Mouse (Mus musculus) hindbrain, embryonic 10.5 days (tissue): ENCODE results near the gene Mefv. TPM values are rescaled to one million over a fixed set of nuclear protein-coding genes. Genes with fewer than 3 reads are reported as not detected.

Experiments
- DNase-seq: peaks from one replicate; pipeline ENCODE4 v3.0.0-alpha.2; 2017; ENCODE audit warnings: low spot score
- H3K27ac ChIP-seq: fragments of 300-500 bp; sonication (generic); 2 replicates; pipeline ENCODE4 v1.5.1; 2016; ENCODE audit warnings: mild to moderate bottlenecking, moderate library complexity
- H3K27me3 ChIP-seq: fragments of 300-500 bp; sonication (generic); 2 replicates; pipeline ENCODE4 v1.6.1; 2016; ENCODE audit warnings: mild to moderate bottlenecking; ENCODE audit not compliant: poor library complexity, insufficient read depth, severe bottlenecking
- H3K36me3 ChIP-seq: fragments of 300-500 bp; sonication (generic); 2 replicates; pipeline ENCODE4 v1.6.1; 2016; ENCODE audit warnings: mild to moderate bottlenecking, moderate library complexity
- H3K4me1 ChIP-seq: fragments of 300-500 bp; sonication (generic); replicated peaks from 2 replicates; pipeline ENCODE4 v1.6.1; 2016; ENCODE audit warnings: mild to moderate bottlenecking
- H3K4me3 ChIP-seq: fragments of 300-500 bp; sonication (generic); 2 replicates; pipeline ENCODE4 v1.5.1; 2016; ENCODE audit warnings: mild to moderate bottlenecking, moderate library complexity
- H3K9me3 ChIP-seq: fragments of 300-500 bp; sonication (generic); 2 replicates; pipeline ENCODE4 v1.6.1; 2016; ENCODE audit warnings: mild to moderate bottlenecking, moderate library complexity
- WGBS: fragments of 180-500 bp; shearing (Covaris S2); methylation state at CpG from one replicate; pipeline ENCODE4 v1.1.7; 2016; 5-methylcytosine and 5-hydroxymethylcytosine counted together
- polyA plus RNA-seq: library from polyadenylated mRNA; unstranded; fragments of >200 nt; fragmentation: Nextera tagmentation; extraction: Ambion mirVana; gene quantifications from 2 replicates; pipeline ENCODE4 v1.2.1, GENCODE M21; 2016

Mefv gene
- polyA plus RNA-seq: not detected in 2 replicates

- Histone ChIP-seq H3K9me3 (peaks cover 6% of the 10 kb centered on the region; the same call in 1 of the 2 replicates), H3K27ac (no peak within 1 kb of the TSS), H3K36me3 (no peaks in the 10 kb centered on the region), H3K4me1 (no peaks in the 10 kb centered on the region), H3K27me3 (no peaks in the 10 kb centered on the region), H3K4me3 (no peak within 1 kb of the TSS)
- DNase-seq: no peak
- 88% methylated on average over 6 of the region's 6 CpGs for WGBS
Measured at GRCm38 (mm10) chr16:3717980-3718379, at the start of gene Mefv. Mefv (minus strand) TSS chr16:3718097.

- Histone ChIP-seq H3K36me3 (peaks cover 75% of the 10 kb centered on the region), H3K4me3 (no peak overlapping the region), H3K27me3 (no peaks in the 10 kb centered on the region), H3K27ac (no peak overlapping the region), H3K4me1 (peaks cover 22% of the 10 kb centered on the region), H3K9me3 (peaks cover 35% of the 10 kb centered on the region)
- DNase-seq: no peak
- WGBS: 97% methylated on average over 3 of the region's 3 CpGs
Measured at GRCm38 (mm10) chr16:3748976-3749375, 31.1 kb upstream of the Mefv start.

- Histone ChIP-seq H3K36me3 (peaks cover 52% of the 10 kb centered on the region), H3K27ac (no peak overlapping the region), H3K4me1 (peaks cover 27% of the 10 kb centered on the region), H3K4me3 (peak overlapping the region; percentile 93), H3K27me3 (no peaks in the 10 kb centered on the region), H3K9me3 (peaks cover 33% of the 10 kb centered on the region)
- no peak for DNase-seq
- WGBS: 93% methylated on average over 4 of the region's 4 CpGs
Measured at GRCm38 (mm10) chr16:3745656-3746055, 27.8 kb upstream of the Mefv start.

GRCm38 (mm10) chr16:3744186-3744700, 26.3 kb upstream of the Mefv start:
- peaks cover 21% of the 10 kb centered on the region for H3K9me3 ChIP-seq
- WGBS: under 1% methylated on average over 32 of the region's 32 CpGs
- no peaks in the 10 kb centered on the region for H3K27me3 ChIP-seq
- H3K36me3 ChIP-seq: peaks cover 38% of the 10 kb centered on the region
- H3K4me3 ChIP-seq: peak overlapping the region; percentile 93
- peak overlapping the region; percentile 90 for H3K27ac ChIP-seq
- DNase-seq: no peak
- peaks cover 27% of the 10 kb centered on the region for H3K4me1 ChIP-seq

GRCm38 (mm10) chr16:3743503-3744185, 25.7 kb upstream of the Mefv start, which contains the start of gene Zfp263:
Zfp263 (plus strand) TSS chr16:3744093.
- peak within 1 kb of the TSS; percentile 90 for H3K27ac ChIP-seq
- WGBS: under 1% methylated on average over 42 of the region's 42 CpGs

GRCm38 (mm10) chr16:3742466-3742865, 24.6 kb upstream of the Mefv start:
- no peak overlapping the region for H3K27ac ChIP-seq
- peaks cover 23% of the 10 kb centered on the region for H3K36me3 ChIP-seq
- WGBS: 94% methylated on average over 6 of the region's 6 CpGs
- peaks cover 27% of the 10 kb centered on the region for H3K4me1 ChIP-seq
- H3K4me3 ChIP-seq: peak overlapping the region; percentile 93; the same call in 1 of the 2 replicates
- 0 out of 2 replicates have a peak, but pooled peaks cover 7% of the 10 kb centered on the region for H3K9me3 ChIP-seq
- no peak for DNase-seq
- no peaks in the 10 kb centered on the region for H3K27me3 ChIP-seq

More at GRCm38 (mm10) chr16:3743503-3744185, 25.7 kb upstream of the Mefv start, which contains the start of gene Zfp263:
- H3K36me3 ChIP-seq: peaks cover 32% of the 10 kb centered on the region
- H3K9me3 ChIP-seq: peaks cover 15% of the 10 kb centered on the region
- peaks cover 27% of the 10 kb centered on the region for H3K4me1 ChIP-seq
- peak within 1 kb of the TSS; percentile 93 for H3K4me3 ChIP-seq
- DNase-seq: peak; percentile 95
- H3K27me3 ChIP-seq: no peaks in the 10 kb centered on the region

GRCm38 (mm10) chr16:3733198-3733732, 15.4 kb upstream of the Mefv start:
- H3K27ac ChIP-seq: no peak overlapping the region

GRCm38 (mm10) chr16:3732612-3733011, 14.7 kb upstream of the Mefv start:
- Histone ChIP-seq H3K27ac (no peak overlapping the region), H3K27me3 (no peaks in the 10 kb centered on the region), H3K9me3 (no peaks in the 10 kb centered on the region), H3K36me3 (no peaks in the 10 kb centered on the region), H3K4me1 (no peaks in the 10 kb centered on the region), H3K4me3 (no peak overlapping the region)
- WGBS: 86% methylated on average over 4 of the region's 4 CpGs
- DNase-seq: no peak

More at GRCm38 (mm10) chr16:3733198-3733732, 15.4 kb upstream of the Mefv start:
- no peaks in the 10 kb centered on the region for H3K27me3 ChIP-seq
- H3K4me3 ChIP-seq: no peak overlapping the region
- no peaks in the 10 kb centered on the region for H3K9me3 ChIP-seq
- 81% methylated on average over 1 of the region's 1 CpGs for WGBS
- H3K36me3 ChIP-seq: no peaks in the 10 kb centered on the region
- no peaks in the 10 kb centered on the region for H3K4me1 ChIP-seq
- DNase-seq: no peak

GRCm38 (mm10) chr16:3727980-3728720, 10.3 kb upstream of the Mefv start:
- WGBS: 81% methylated on average over 6 of the region's 6 CpGs
- Histone ChIP-seq H3K36me3 (no peaks in the 10 kb centered on the region), H3K27me3 (no peaks in the 10 kb centered on the region), H3K4me1 (no peaks in the 10 kb centered on the region), H3K9me3 (no peaks in the 10 kb centered on the region; the same call in 1 of the 2 replicates), H3K27ac (no peak overlapping the region), H3K4me3 (no peak overlapping the region)
- DNase-seq: no peak

- Histone ChIP-seq H3K9me3 (no peaks in the 10 kb centered on the region; the same call in none of the 2 replicates), H3K4me1 (no peaks in the 10 kb centered on the region), H3K36me3 (no peaks in the 10 kb centered on the region), H3K4me3 (no peak overlapping the region), H3K27me3 (no peaks in the 10 kb centered on the region), H3K27ac (no peak overlapping the region)
- DNase-seq: no peak
- WGBS: 75% methylated on average over 3 of the region's 3 CpGs
Measured at GRCm38 (mm10) chr16:3723231-3723630, 5.3 kb upstream of the Mefv start.

GRCm38 (mm10) chr16:3714731-3715130, 3.2 kb downstream of the Mefv start:
- WGBS: 95% methylated on average over 2 of the region's 2 CpGs
- Histone ChIP-seq H3K9me3 (peaks cover 13% of the 10 kb centered on the region), H3K4me1 (no peaks in the 10 kb centered on the region), H3K27me3 (no peaks in the 10 kb centered on the region), H3K36me3 (no peaks in the 10 kb centered on the region), H3K4me3 (no peak overlapping the region), H3K27ac (no peak overlapping the region)
- no peak for DNase-seq

- Histone ChIP-seq H3K9me3 (peaks cover 28% of the 10 kb centered on the region), H3K36me3 (no peaks in the 10 kb centered on the region), H3K27ac (no peak overlapping the region), H3K4me1 (no peaks in the 10 kb centered on the region), H3K27me3 (no peaks in the 10 kb centered on the region), H3K4me3 (no peak overlapping the region)
- DNase-seq: no peak
- 91% methylated on average over 6 of the region's 6 CpGs for WGBS
Measured at GRCm38 (mm10) chr16:3706680-3707079, 11.2 kb downstream of the Mefv start.
